Mouse (Mus musculus) megakaryocyte progenitor cell, adult 5-6 weeks (primary cell): ENCODE results near the gene Mxd1. TPM values are rescaled to one million over a fixed set of nuclear protein-coding genes. Genes with fewer than 3 reads are reported as not detected.

Experiments used
- ATAC-seq: replicated peaks from 2 replicates; pipeline ENCODE4 v1.8.0; 2016; ENCODE audit warnings: mild to moderate bottlenecking, moderate TSS enrichment, inconsistent platforms; ENCODE audit not compliant: poor library complexity
- total RNA-seq, 2 experiments: library from RNA; stranded (forward) in 1 of 2; stranded (reverse) in 1 of 2; fragments of 157-497, 149-512 nt in 1 of 2; fragments of 200-1000 nt in 1 of 2; gene quantifications; 2 replicates each; pipeline versions ENCODE4 v1.2.3 to v1.2.4; 2015 to 2017

Mxd1 gene
- total RNA-seq, 2 experiments from 2014 or later, result 17.6 to 18.1 TPM

GRCm38 (mm10) chr6:86606289-86606688 lies 62.7 kb downstream of the Mxd1 start:
- ATAC-seq, result no peak

- ATAC-seq, result no peak
Measured at GRCm38 (mm10) chr6:86605260-86605659, 63.7 kb downstream of the Mxd1 start.

GRCm38 (mm10) chr6:86599951-86600414 lies 69.0 kb downstream of the Mxd1 start:
- peak; percentile 85 for ATAC-seq

GRCm38 (mm10) chr6:86599197-86599596 lies 69.8 kb downstream of the Mxd1 start:
- ATAC-seq, result peak; percentile 64

GRCm38 (mm10) chr6:86598742-86599193 lies 70.2 kb downstream of the Mxd1 start:
- no peak for ATAC-seq

Other genes with a start within 250 kb of the Mxd1 start
- not detected in 2 replicates for gene Gm44790, start 242.5 kb downstream of the Mxd1 start, total RNA-seq (2015)
- gene Gm44790, start 242.5 kb downstream of the Mxd1 start, total RNA-seq (2017), result 1.8 TPM in 1 of 2 replicates, not detected in the other
- gene C87436, start 230.8 kb downstream of the Mxd1 start, total RNA-seq (2015), result 27.1 and 45.4 TPM in 2 replicates
- gene C87436, start 230.8 kb downstream of the Mxd1 start, total RNA-seq (2017), result 25.6 and 45.9 TPM in 2 replicates
- 333 and 352 TPM in 2 replicates for gene Pcbp1, start 142.8 kb downstream of the Mxd1 start, total RNA-seq (2015)
- gene Pcbp1, start 142.8 kb downstream of the Mxd1 start, total RNA-seq (2017), result 107 and 114 TPM in 2 replicates
- gene Asprv1, start 41.0 kb downstream of the Mxd1 start, total RNA-seq (2015), result 1.3 and 1.9 TPM in 2 replicates
- gene Asprv1, start 41.0 kb downstream of the Mxd1 start, total RNA-seq (2017), result 0.98 and 1.5 TPM in 2 replicates
- 80.1 and 86.4 TPM in 2 replicates for gene Snrnp27, start 15.4 kb upstream of the Mxd1 start, total RNA-seq (2015)
- 87.2 and 125 TPM in 2 replicates for gene Snrnp27, start 15.4 kb upstream of the Mxd1 start, total RNA-seq (2017)
- 24.5 and 28.2 TPM in 2 replicates for gene Gmcl1, start 64.2 kb upstream of the Mxd1 start, total RNA-seq (2015)
- 26.1 TPM in 2 replicates for gene Gmcl1, start 64.2 kb upstream of the Mxd1 start, total RNA-seq (2017)
- 14.6 and 18.4 TPM in 2 replicates for gene Anxa4, start 124.4 kb upstream of the Mxd1 start, total RNA-seq (2015)
- 15.3 and 21.2 TPM in 2 replicates for gene Anxa4, start 124.4 kb upstream of the Mxd1 start, total RNA-seq (2017)
- gene Aak1, start 180.4 kb upstream of the Mxd1 start, total RNA-seq (2015), result 30.1 and 30.6 TPM in 2 replicates
- 6.0 and 11.0 TPM in 2 replicates for gene Aak1, start 180.4 kb upstream of the Mxd1 start, total RNA-seq (2017)